8 mouse cellular contexts compared by ENCODE assay signal in genomic region chr8:26626651-26627077, GRCm38 (mm10).
DNase-seq lines count a peak whose midpoint lies in the region; ATAC-seq and TF ChIP-seq lines count a peak whose summit lies in the region.
"Had no signal": no experiment of that assay in that cellular context is flagged by ENCODE, and none has a peak within 500 bp of the region (broad histone marks: within the 10 kb centered on the region; RNA-seq: fewer than 3 reads in every experiment).

No protein-coding gene starts in this region.

- no peak overlapping the region for H3K9ac ChIP-seq in stomach, embryonic 14.5 days (replicated peaks; ENCODE audit: low read depth, low read length)
- H3K9ac ChIP-seq in stomach, postnatal 0 days (ENCODE audit: low read length) = no peak overlapping the region
- H3K9ac ChIP-seq in limb, embryonic 14.5 days (ENCODE audit: low read depth, low read length, severe bottlenecking) = no peak overlapping the region

- no peaks in the 10 kb centered on the region for H3K27me3 ChIP-seq in stomach, embryonic 14.5 days (ENCODE audit: control insufficient read depth, insufficient read depth, low read length)
- H3K27me3 ChIP-seq in stomach, postnatal 0 days (ENCODE audit: control insufficient read depth, insufficient read depth, low read length) = no peaks in the 10 kb centered on the region
- no peaks in the 10 kb centered on the region; the same call in 1 of the 2 replicates for H3K27me3 ChIP-seq in limb, embryonic 14.5 days (ENCODE audit: control insufficient read depth, insufficient read depth, low read length)

- no peaks in the 10 kb centered on the region for H3K36me3 ChIP-seq in stomach, embryonic 14.5 days (ENCODE audit: control insufficient read depth, insufficient read depth, low read length)
- no peaks in the 10 kb centered on the region for H3K36me3 ChIP-seq in stomach, postnatal 0 days (ENCODE audit: control insufficient read depth, insufficient read depth, low read length)
- no peaks in the 10 kb centered on the region for H3K36me3 ChIP-seq in limb, embryonic 14.5 days (ENCODE audit: control insufficient read depth, insufficient read depth, low read length)

- TF ChIP-seq CTCF in stomach, postnatal 0 days (IDR thresholded peaks at IDR 0.05; ENCODE audit: low read depth) = no peak

- no peak overlapping the region for H3K27ac ChIP-seq in stomach, embryonic 14.5 days (ENCODE audit: low read length)
- no peak overlapping the region for H3K27ac ChIP-seq in stomach, postnatal 0 days (replicated peaks)
- no peak overlapping the region for H3K27ac ChIP-seq in limb, embryonic 14.5 days (replicated peaks; ENCODE audit: low read depth, low read length)

- no peak for ATAC-seq in stomach, embryonic 14.5 days (ENCODE audit: insufficient number of reproducible peaks, insufficient read depth, low FRiP score, low read depth)
- no peak for ATAC-seq in stomach, postnatal 0 days (ENCODE audit: low FRiP score, low TSS enrichment)
- peak; percentile 58; the same call in 1 of the 2 replicates for ATAC-seq in limb, embryonic 14.5 days (ENCODE audit: low FRiP score, low read depth)

- no peak for TF ChIP-seq EP300 in stomach, postnatal 0 days (optimal IDR thresholded peaks at IDR 0.05)

- WGBS in stomach, embryonic 14.5 days = 40% methylated on average over 17 of the region's 17 CpGs
- WGBS in stomach, postnatal 0 days = 55% methylated on average over 17 of the region's 17 CpGs
- WGBS in limb, embryonic 14.5 days = 8% methylated on average over 17 of the region's 17 CpGs

- intact Hi-C loops in heart, postnatal 14 days (cut with DNase I) = no loop called here

- no peaks in the 10 kb centered on the region for H3K9me3 ChIP-seq in stomach, embryonic 14.5 days (ENCODE audit: control insufficient read depth, low read depth, low read length)
- no peaks in the 10 kb centered on the region for H3K9me3 ChIP-seq in stomach, postnatal 0 days (ENCODE audit: control insufficient read depth, low read length)
- no peaks in the 10 kb centered on the region for H3K9me3 ChIP-seq in limb, embryonic 14.5 days (ENCODE audit: control insufficient read depth, low read length)

- no peak for TF ChIP-seq POLR2A in limb, embryonic 14.5 days (IDR thresholded peaks at IDR 0.05; ENCODE audit: borderline replicate concordance, extremely low read depth, insufficient read depth, insufficient read length)

- peaks cover 26% of the 10 kb centered on the region for H3K4me1 ChIP-seq in stomach, embryonic 14.5 days (ENCODE audit: control insufficient read depth, insufficient read depth, low read length)
- H3K4me1 ChIP-seq in stomach, postnatal 0 days (replicated peaks; ENCODE audit: control insufficient read depth, insufficient read depth) = no peaks in the 10 kb centered on the region
- H3K4me1 ChIP-seq in limb, embryonic 14.5 days (ENCODE audit: control insufficient read depth, insufficient read depth, low read length) = peaks cover 16% of the 10 kb centered on the region

- H3K4me3 ChIP-seq in stomach, embryonic 14.5 days (ENCODE audit: low read depth, low read length) = no peak overlapping the region
- H3K4me3 ChIP-seq in stomach, postnatal 0 days (ENCODE audit: low read depth, low read length) = no peak overlapping the region
- H3K4me3 ChIP-seq in limb, embryonic 14.5 days (replicated peaks; ENCODE audit: low read length) = no peak overlapping the region

- no peak for DNase-seq in stomach, postnatal 0 days (ENCODE audit: low spot score)
- DNase-seq in heart, postnatal 14 days = peak; percentile 35 to 36
- DNase-seq in limb, embryonic 14.5 days (ENCODE audit: low spot score) = peak; percentile 23
- DNase-seq in thymus, postnatal 36 days = no peak
- DNase-seq in c-Kit-positive CD71-positive TER-119-positive erythroid progenitor cells, embryonic 14.5 days (ENCODE audit: low spot score) = no peak
- DNase-seq in MN1 (ENCODE audit: low spot score) = no peak
- DNase-seq: cerebellum, postnatal 36 days had no signal

- H3K4me2 ChIP-seq in stomach, embryonic 14.5 days (replicated peaks; ENCODE audit: low read depth, low read length) = 0 out of 2 replicates have a peak overlapping the region, but pooled peaks have one; percentile 4
- no peak overlapping the region for H3K4me2 ChIP-seq in stomach, postnatal 0 days (replicated peaks; ENCODE audit: low read depth)
- H3K4me2 ChIP-seq in limb, embryonic 14.5 days (replicated peaks; ENCODE audit: low read depth, low read length, severe bottlenecking) = peak overlapping the region; percentile 35

Comparison
In these comparisons a context has a peak if more than half of its experiments do, and no peak if none do; other contexts are left out.
1. DNase-seq: peak in heart, postnatal 14 days (2 of 2) and limb, embryonic 14.5 days (single experiment); none in stomach, postnatal 0 days (single experiment), thymus, postnatal 36 days (0 of 2), c-Kit-positive CD71-positive TER-119-positive erythroid progenitor cells, embryonic 14.5 days (single experiment) and MN1 (single experiment).